Mouse (Mus musculus) heart, adult 2 months (tissue): Measurements from ENCODE around the gene Rpl13a.

Experiments
- CTCF ChIP-seq: fragments of 200-600 bp; IDR thresholded peaks from 2 replicates; pipeline ENCODE4 v1.8.1; 2022; ENCODE audit warnings: antibody characterized with exemption, mild to moderate bottlenecking, moderate library complexity
- POLR2A ChIP-seq: fragments of 200-500 bp; IDR thresholded peaks from 2 replicates; pipeline ENCODE4 v1.6.1; 2011; ENCODE audit warnings: mild to moderate bottlenecking, low read depth, low read length, control low read depth; ENCODE audit not compliant: insufficient read depth

- TF ChIP-seq POLR2A = peak; percentile 97
- no peak for TF ChIP-seq CTCF
These were observed 24.8 kb downstream of the Rpl13a start, which contains the start of gene Fcgrt for GRCm38 (mm10) chr7:45103652-45104180.
